Mouse (Mus musculus): ENCODE data around the gene Xylb. TPM values are rescaled to one million over a fixed set of nuclear protein-coding genes. Genes with fewer than 3 reads are reported as not detected.
A peak's percentile ranks its signal among the peaks of the same experiment; 100 is the strongest.
"Not testable (repeated sequence)": the region's sequence is repeated elsewhere in the genome, so short reads cannot be mapped to it uniquely, and the experiment has no call there.

Gene Xylb
- polyA plus RNA-seq, 1 experiment from 2014 or later = 2.4 TPM

- Histone ChIP-seq H3K4me1 (replicated peaks) (peaks cover 24% of the 10 kb centered on the region), H3K27ac (ENCODE audit: poor library complexity, severe bottlenecking) (no peak within 1 kb of the TSS), H3K9ac (no peak within 1 kb of the TSS), H3K4me3 (no peak within 1 kb of the TSS), H3K36me3 (no peaks in the 10 kb centered on the region), H3K9me3 (replicated peaks) (no peaks in the 10 kb centered on the region), H3K4me2 (no peak within 1 kb of the TSS), H3K27me3 (replicated peaks) (no peaks in the 10 kb centered on the region)
- ATAC-seq (ENCODE audit: insufficient number of reproducible peaks, low FRiP score) = no peak
- 60% methylated on average over 7 of the region's 7 CpGs for WGBS
Observed at GRCm38 (mm10) chr9:119365284-119365683, 8.1 kb downstream of the Xylb start, which contains the start of gene Slc22a14. TSS of gene Slc22a14 (minus strand) at chr9:119365553.

DNA sequence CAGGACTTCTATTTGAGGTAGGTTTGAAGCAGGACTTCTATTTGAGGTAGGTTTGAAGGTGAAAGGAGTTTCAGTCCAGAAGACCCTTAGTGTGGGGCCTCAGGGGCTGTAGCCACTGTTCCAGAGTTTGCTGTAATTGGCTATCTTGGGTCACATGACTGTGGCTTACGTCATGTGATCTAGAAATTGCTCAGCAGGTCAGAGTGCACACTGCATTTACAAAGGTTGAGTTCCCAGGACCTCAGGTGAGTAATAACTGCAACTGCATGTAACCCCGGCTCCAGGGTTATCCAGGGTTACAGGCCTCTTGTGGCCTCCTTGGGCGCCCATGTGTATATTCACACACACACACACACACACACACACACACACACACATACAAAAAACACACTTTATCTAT is 11.2 kb downstream of the Xylb start:
- Histone ChIP-seq H3K36me3 (no peaks in the 10 kb centered on the region), H3K27ac (ENCODE audit: poor library complexity, severe bottlenecking) (no peak overlapping the region), H3K4me2 (no peak overlapping the region), H3K4me1 (replicated peaks) (peaks cover 11% of the 10 kb centered on the region), H3K4me3 (no peak overlapping the region), H3K9me3 (replicated peaks) (no peaks in the 10 kb centered on the region), H3K27me3 (replicated peaks) (no peaks in the 10 kb centered on the region), H3K9ac (no peak overlapping the region)
- no peak for ATAC-seq (ENCODE audit: insufficient number of reproducible peaks, low FRiP score)
- 87% methylated on average over 3 of the region's 3 CpGs for WGBS

- not testable (repeated sequence) for H3K9me3 ChIP-seq (replicated peaks); H3K9ac ChIP-seq; H3K27me3 ChIP-seq (replicated peaks); H3K36me3 ChIP-seq; H3K4me2 ChIP-seq; H3K27ac ChIP-seq (ENCODE audit: poor library complexity, severe bottlenecking); H3K4me3 ChIP-seq; H3K4me1 ChIP-seq (replicated peaks); ATAC-seq (ENCODE audit: insufficient number of reproducible peaks, low FRiP score)
- 75% methylated on average over 4 of the region's 4 CpGs for WGBS
Observed at GRCm38 (mm10) chr9:119370770-119371169, 13.6 kb downstream of the Xylb start.

DNA sequence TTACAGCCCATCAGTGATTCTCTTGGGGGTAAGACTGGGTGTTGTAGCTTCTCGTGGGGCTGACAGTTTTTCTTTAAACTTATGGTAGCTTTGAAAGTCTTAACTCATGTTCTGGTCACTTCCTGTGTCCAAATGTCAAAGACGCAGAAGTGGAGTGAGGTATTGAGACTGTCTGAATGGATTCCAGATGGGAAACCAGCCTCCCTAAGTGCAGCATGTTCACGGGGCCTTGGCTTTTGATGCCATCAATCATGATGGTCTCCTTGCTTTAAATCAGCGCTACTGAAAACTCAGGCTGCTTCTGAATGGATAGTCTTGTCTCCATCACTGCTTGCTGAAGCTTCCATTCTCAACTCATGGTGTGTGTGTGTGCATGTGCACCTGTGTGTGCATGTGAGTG is 14.1 kb downstream of the Xylb start:
- Histone ChIP-seq H3K9me3 (replicated peaks) (no peaks in the 10 kb centered on the region), H3K4me3 (no peak overlapping the region), H3K36me3 (no peaks in the 10 kb centered on the region), H3K4me1 (replicated peaks) (no peaks in the 10 kb centered on the region), H3K9ac (no peak overlapping the region), H3K4me2 (no peak overlapping the region), H3K27me3 (replicated peaks) (no peaks in the 10 kb centered on the region), H3K27ac (ENCODE audit: poor library complexity, severe bottlenecking) (no peak overlapping the region)
- ATAC-seq (ENCODE audit: insufficient number of reproducible peaks, low FRiP score) = no peak
- WGBS = 75% methylated on average over 4 of the region's 4 CpGs

GRCm38 (mm10) chr9:119375008-119375407 is 17.8 kb downstream of the Xylb start:
- no peaks in the 10 kb centered on the region for H3K9me3 ChIP-seq (replicated peaks)
- H3K27ac ChIP-seq (ENCODE audit: poor library complexity, severe bottlenecking) = no peak overlapping the region
- no peak overlapping the region for H3K4me3 ChIP-seq
- WGBS = 71% methylated on average over 3 of the region's 3 CpGs
- H3K4me2 ChIP-seq = no peak overlapping the region
- ATAC-seq (ENCODE audit: insufficient number of reproducible peaks, low FRiP score) = no peak
- no peaks in the 10 kb centered on the region for H3K4me1 ChIP-seq (replicated peaks)
- H3K9ac ChIP-seq = no peak overlapping the region
- no peaks in the 10 kb centered on the region for H3K27me3 ChIP-seq (replicated peaks)
- peaks cover 8% of the 10 kb centered on the region; the same call in 1 of the 2 replicates for H3K36me3 ChIP-seq

DNA sequence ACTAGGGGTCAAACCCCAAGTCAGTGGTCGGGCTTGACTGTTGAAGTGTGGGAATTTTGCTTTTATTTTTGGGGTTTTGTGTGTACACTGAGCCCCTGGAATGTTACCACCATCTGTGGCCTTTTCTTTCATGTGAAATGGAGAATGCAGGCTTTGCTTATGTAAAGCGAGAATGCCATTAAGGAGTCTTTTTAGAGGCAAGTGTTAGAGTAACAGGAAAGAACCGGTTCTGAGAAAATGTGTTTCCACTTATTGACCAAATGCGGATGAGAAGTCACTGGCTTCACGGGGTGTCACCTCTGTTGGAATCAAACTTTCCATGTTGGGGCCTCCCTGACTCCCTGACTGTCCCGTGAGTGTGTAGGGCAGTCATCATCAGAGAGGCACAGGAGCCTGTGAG is 18.4 kb downstream of the Xylb start:
- Histone ChIP-seq H3K4me2 (no peak overlapping the region), H3K4me3 (no peak overlapping the region), H3K27me3 (replicated peaks) (no peaks in the 10 kb centered on the region), H3K9ac (no peak overlapping the region), H3K9me3 (replicated peaks) (no peaks in the 10 kb centered on the region), H3K36me3 (peaks cover 8% of the 10 kb centered on the region; the same call in 1 of the 2 replicates), H3K27ac (ENCODE audit: poor library complexity, severe bottlenecking) (no peak overlapping the region), H3K4me1 (replicated peaks) (no peaks in the 10 kb centered on the region)
- 61% methylated on average over 6 of the region's 6 CpGs for WGBS
- no peak for ATAC-seq (ENCODE audit: insufficient number of reproducible peaks, low FRiP score)

DNA sequence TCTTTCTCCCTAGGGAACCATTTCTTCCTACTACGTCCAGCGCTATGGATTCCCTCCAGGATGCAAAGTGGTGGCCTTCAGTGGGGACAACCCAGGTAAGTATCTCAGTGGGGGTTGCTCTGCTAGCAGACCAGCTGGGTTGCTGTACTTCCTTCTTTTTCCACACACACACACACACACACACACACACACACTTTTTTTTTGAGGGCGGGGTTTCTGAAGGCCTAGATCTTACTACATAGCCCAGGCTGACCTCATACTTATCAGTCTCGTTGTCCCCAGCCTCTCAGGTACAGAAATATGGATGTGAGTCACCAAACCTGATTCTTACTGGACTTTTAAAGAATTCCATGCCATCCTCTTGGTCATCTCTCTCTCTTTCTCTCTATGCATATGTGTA is 21.1 kb downstream of the Xylb start:
- 85% methylated on average over 4 of the region's 4 CpGs for WGBS
- H3K36me3 ChIP-seq = peaks cover 8% of the 10 kb centered on the region; the same call in 1 of the 2 replicates
- ATAC-seq (ENCODE audit: insufficient number of reproducible peaks, low FRiP score) = no peak
- no peak overlapping the region for H3K27ac ChIP-seq (ENCODE audit: poor library complexity, severe bottlenecking)
- H3K27me3 ChIP-seq (replicated peaks) = no peaks in the 10 kb centered on the region
- peaks cover 6% of the 10 kb centered on the region for H3K4me1 ChIP-seq (replicated peaks)
- H3K4me3 ChIP-seq = no peak overlapping the region
- H3K9ac ChIP-seq = no peak overlapping the region
- no peak overlapping the region for H3K4me2 ChIP-seq
- H3K9me3 ChIP-seq (replicated peaks) = no peaks in the 10 kb centered on the region

- no peaks in the 10 kb centered on the region; the same call in 1 of the 2 replicates for H3K9me3 ChIP-seq (replicated peaks)
- peaks cover 8% of the 10 kb centered on the region; the same call in 1 of the 2 replicates for H3K36me3 ChIP-seq
- H3K4me1 ChIP-seq (replicated peaks) = peaks cover 6% of the 10 kb centered on the region
- no peak overlapping the region for H3K9ac ChIP-seq
- no peak for ATAC-seq (ENCODE audit: insufficient number of reproducible peaks, low FRiP score)
- no peak overlapping the region for H3K4me3 ChIP-seq
- no peaks in the 10 kb centered on the region for H3K27me3 ChIP-seq (replicated peaks)
- H3K4me2 ChIP-seq = no peak overlapping the region
- WGBS = 49% methylated on average over 6 of the region's 6 CpGs
- no peak overlapping the region for H3K27ac ChIP-seq (ENCODE audit: poor library complexity, severe bottlenecking)
Observed at GRCm38 (mm10) chr9:119382603-119383002, 25.4 kb downstream of the Xylb start.

- H3K4me1 ChIP-seq (replicated peaks) = no peaks in the 10 kb centered on the region
- H3K4me2 ChIP-seq = no peak overlapping the region
- H3K9ac ChIP-seq = no peak overlapping the region
- H3K27me3 ChIP-seq (replicated peaks) = no peaks in the 10 kb centered on the region
- ATAC-seq (ENCODE audit: insufficient number of reproducible peaks, low FRiP score) = no peak
- H3K9me3 ChIP-seq (replicated peaks) = no peaks in the 10 kb centered on the region; the same call in 1 of the 2 replicates
- H3K4me3 ChIP-seq = no peak overlapping the region
- H3K27ac ChIP-seq (ENCODE audit: poor library complexity, severe bottlenecking) = no peak overlapping the region
- WGBS = 46% methylated on average over 5 of the region's 5 CpGs
- no peaks in the 10 kb centered on the region for H3K36me3 ChIP-seq
Observed at GRCm38 (mm10) chr9:119388956-119389355, 31.8 kb downstream of the Xylb start.

- H3K27ac ChIP-seq (ENCODE audit: poor library complexity, severe bottlenecking) = no peak overlapping the region
- H3K4me2 ChIP-seq = no peak overlapping the region
- no peak for ATAC-seq (ENCODE audit: insufficient number of reproducible peaks, low FRiP score)
- H3K9ac ChIP-seq = no peak overlapping the region
- 83% methylated on average over 2 of the region's 2 CpGs for WGBS
- no peaks in the 10 kb centered on the region for H3K36me3 ChIP-seq
- H3K4me1 ChIP-seq (replicated peaks) = no peaks in the 10 kb centered on the region
- no peaks in the 10 kb centered on the region for H3K27me3 ChIP-seq (replicated peaks)
- no peak overlapping the region for H3K4me3 ChIP-seq
- no peaks in the 10 kb centered on the region; the same call in 1 of the 2 replicates for H3K9me3 ChIP-seq (replicated peaks)
Observed at GRCm38 (mm10) chr9:119390214-119390613, 33.0 kb downstream of the Xylb start.

DNA sequence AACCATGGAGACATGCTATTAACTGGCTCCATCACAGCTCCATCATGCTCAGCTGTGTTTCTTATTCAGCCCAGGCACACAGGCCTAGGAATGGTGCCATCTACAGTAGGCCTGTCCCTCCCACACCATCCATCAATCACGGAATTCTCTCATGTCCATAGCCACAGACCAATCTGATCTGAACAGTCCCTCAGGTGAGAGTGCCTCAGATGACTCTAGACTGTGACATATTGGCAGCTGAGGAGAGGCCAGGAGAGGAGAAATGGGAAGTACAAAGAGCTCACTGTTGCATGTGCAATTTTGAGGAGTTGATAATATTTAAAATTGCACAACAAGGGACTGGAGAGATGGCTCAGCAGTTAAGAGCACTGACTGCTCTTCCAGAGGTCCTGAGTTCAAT is 37.6 kb downstream of the Xylb start:
- H3K27ac ChIP-seq (ENCODE audit: poor library complexity, severe bottlenecking) = no peak overlapping the region
- H3K4me3 ChIP-seq = no peak overlapping the region
- H3K9me3 ChIP-seq (replicated peaks) = no peaks in the 10 kb centered on the region
- no peak overlapping the region for H3K4me2 ChIP-seq
- 78% methylated on average over 1 of the region's 1 CpGs for WGBS
- H3K9ac ChIP-seq = no peak overlapping the region
- no peaks in the 10 kb centered on the region for H3K36me3 ChIP-seq
- ATAC-seq (ENCODE audit: insufficient number of reproducible peaks, low FRiP score) = no peak
- H3K4me1 ChIP-seq (replicated peaks) = no peaks in the 10 kb centered on the region
- no peaks in the 10 kb centered on the region for H3K27me3 ChIP-seq (replicated peaks)

DNA sequence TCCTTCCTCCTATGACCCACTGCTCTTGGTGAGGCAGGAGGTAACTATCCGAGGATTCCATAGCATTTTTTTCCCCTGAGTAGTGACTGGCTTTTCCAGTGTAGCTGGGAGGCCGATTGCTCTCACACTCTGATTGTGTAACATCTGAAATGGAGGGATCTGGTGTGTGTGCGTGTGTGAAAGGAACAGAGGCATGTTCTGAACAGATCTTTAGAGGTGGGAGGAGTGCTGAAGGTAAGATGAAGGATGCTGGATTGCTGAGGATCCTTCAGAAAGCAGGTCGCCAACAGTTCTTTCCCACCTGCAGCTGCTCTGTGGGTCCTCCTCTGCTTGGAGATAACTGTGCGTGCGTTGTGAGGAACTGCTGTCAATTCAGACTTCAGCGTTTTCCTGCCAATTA is 44.2 kb downstream of the Xylb start:
- no peaks in the 10 kb centered on the region for H3K9me3 ChIP-seq (replicated peaks)
- H3K36me3 ChIP-seq = no peaks in the 10 kb centered on the region
- peaks cover 27% of the 10 kb centered on the region for H3K4me1 ChIP-seq (replicated peaks)
- ATAC-seq (ENCODE audit: insufficient number of reproducible peaks, low FRiP score) = 0 out of 2 replicates have a peak, but pooled peaks have one; percentile 2
- WGBS = 5% methylated on average over 7 of the region's 7 CpGs
- H3K9ac ChIP-seq = peak overlapping the region; percentile 71
- peak overlapping the region; percentile 95 for H3K4me2 ChIP-seq
- no peaks in the 10 kb centered on the region for H3K27me3 ChIP-seq (replicated peaks)
- peak overlapping the region; percentile 85 for H3K4me3 ChIP-seq
- H3K27ac ChIP-seq (ENCODE audit: poor library complexity, severe bottlenecking) = no peak overlapping the region
